Mouse (Mus musculus) spleen, adult 2 months (tissue): ENCODE measurements around the gene Mapk8ip3.

ENCODE experiments used
- CTCF ChIP-seq: fragments of 200-500 bp; IDR thresholded peaks from 2 replicates; pipeline ENCODE4 v1.5.1; 2011; ENCODE audit warnings: mild to moderate bottlenecking, inconsistent platforms; ENCODE audit not compliant: insufficient read depth, insufficient read length, insufficient replicate concordance; ENCODE audit errors: extremely low read depth
- POLR2A ChIP-seq: fragments of 200-500 bp; IDR thresholded peaks from 2 replicates; pipeline ENCODE4 v1.6.1; 2011; ENCODE audit warnings: low read depth, low read length, inconsistent platforms

GRCm38 (mm10) chr17:24932431-24932830 is 4.3 kb downstream of the Mapk8ip3 start:
- TF ChIP-seq CTCF: no peak
- no peak for TF ChIP-seq POLR2A
